Mouse (Mus musculus) megakaryocyte, embryonic 14.5 days (primary cell): ENCODE measurements around the gene Kcnma1.

Experiments
- FLI1 ChIP-seq: IDR thresholded peaks from 2 replicates; pipeline ENCODE4 v1.6.1; 2012; ENCODE audit warnings: low read length, inconsistent platforms, mixed read lengths
- GATA1 ChIP-seq: IDR thresholded peaks from 3 replicates; pipeline ENCODE4 v1.6.1; 2012; ENCODE audit warnings: mixed read lengths, low read length, inconsistent platforms, borderline replicate concordance

DNA sequence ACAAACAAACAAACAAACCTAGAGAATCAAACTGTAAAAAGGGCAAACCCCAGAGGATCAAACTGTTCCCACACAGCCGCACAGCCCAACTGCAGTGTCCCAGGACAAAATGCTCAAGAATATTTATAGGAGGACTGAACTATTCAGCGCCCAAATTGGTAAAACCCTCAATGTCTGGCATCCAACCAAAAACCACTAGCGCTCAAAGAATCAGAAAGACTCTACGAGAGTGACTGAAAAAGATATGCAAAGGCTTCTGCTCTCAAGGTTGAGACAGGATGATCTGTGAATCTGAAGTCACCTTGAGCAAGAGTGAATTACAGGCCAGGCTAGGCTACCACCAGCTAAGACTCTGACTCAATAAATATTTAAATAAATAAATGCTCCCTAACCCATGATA, 167.6 kb downstream of the Kcnma1 start:
- TF ChIP-seq GATA1 (no peak), FLI1 (no peak)
